Mouse (Mus musculus): Measurements from ENCODE around the gene Esr1.
"Not testable (repeated sequence)": the region's sequence is repeated elsewhere in the genome, so short reads cannot be mapped to it uniquely, and the experiment has no call there.

Gene Esr1

GRCm38 (mm10) chr10:4611386-4612155 is at the start of gene Esr1:
Gene Esr1, plus strand, starts transcription at chr10:4611593.
- CTCF ChIA-PET: interaction anchor here (0.6 to 0.7 kb wide), 5 partner anchors 18 to 188 kb away, joined by 3 to 7 read pairs (median 4); no protein-coding TSS in a partner anchor

DNA sequence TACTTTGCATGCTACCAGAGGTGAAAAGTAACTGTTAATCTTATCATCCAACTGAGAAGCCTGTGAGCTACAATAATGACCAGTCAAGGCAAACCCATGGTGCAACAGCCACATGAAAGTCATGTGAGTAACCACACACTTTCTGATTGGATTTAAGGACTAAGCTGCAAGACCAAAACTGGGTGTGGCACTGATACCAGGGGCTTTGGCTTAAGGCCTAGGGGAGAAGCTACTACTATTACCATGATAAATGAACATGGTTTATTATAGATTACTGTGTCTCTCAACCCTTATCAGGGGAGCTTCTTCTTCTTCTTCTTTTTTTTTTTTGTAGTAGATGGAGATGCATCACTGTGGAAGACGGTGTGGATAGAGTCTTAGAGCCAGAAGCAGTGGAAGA is 46.2 kb upstream of the Esr1 start:
- CTCF ChIA-PET: no interaction called here

- CTCF ChIA-PET: no interaction called here
Measured at GRCm38 (mm10) chr10:4570778-4571177, 40.6 kb upstream of the Esr1 start.

- CTCF ChIA-PET: no interaction called here
Measured at GRCm38 (mm10) chr10:4571304-4571703, 40.1 kb upstream of the Esr1 start.

DNA sequence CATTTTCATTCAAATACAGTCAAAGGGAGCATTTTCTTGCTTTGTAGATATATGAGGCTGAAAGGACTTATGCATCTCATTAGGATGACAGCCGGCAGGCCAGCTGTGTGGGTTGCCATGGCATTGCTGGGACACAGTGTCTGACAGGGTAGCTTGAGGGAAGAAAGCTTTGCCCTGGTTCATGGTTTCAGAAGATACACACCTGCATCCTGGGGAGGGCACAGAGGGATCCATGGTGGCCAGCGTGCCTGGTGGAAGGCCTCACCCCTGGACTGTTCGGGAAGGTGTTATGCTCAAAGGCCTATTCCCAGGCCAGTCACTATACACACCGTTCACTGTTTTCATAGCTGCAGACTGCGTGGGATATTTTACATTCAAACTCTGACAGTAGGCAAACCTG is 29.5 kb upstream of the Esr1 start:
- CTCF ChIA-PET: interaction anchor here (0.6 kb wide), 1 partner anchor 46 kb away, joined by 13 read pairs; no protein-coding TSS in a partner anchor

GRCm38 (mm10) chr10:4586691-4587090 is 24.7 kb upstream of the Esr1 start:
- CTCF ChIA-PET: no interaction called here

GRCm38 (mm10) chr10:4589576-4589975 is 21.8 kb upstream of the Esr1 start:
- CTCF ChIA-PET: no interaction called here

- CTCF ChIA-PET: no interaction called here
Measured at GRCm38 (mm10) chr10:4590956-4591355, 20.4 kb upstream of the Esr1 start.

DNA sequence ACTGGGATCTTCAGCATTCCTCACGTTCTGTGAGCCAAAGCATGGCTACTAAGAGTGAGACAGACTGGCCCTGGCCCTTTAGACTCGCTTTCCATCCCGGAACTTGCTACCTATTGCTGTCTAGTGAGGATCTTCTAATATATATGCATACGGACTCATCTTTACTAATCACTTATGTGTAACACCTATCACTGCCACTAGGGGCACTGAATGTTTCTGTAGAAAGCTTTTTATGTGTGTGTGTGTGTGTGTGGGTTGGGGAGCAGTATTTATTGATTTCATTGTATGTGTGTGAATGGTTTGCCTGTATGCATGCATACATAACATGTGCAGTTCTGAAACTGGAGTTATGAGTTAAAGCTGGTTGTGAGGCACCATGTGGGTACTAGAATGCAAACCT is 17.6 kb upstream of the Esr1 start:
- CTCF ChIA-PET: no interaction called here

- CTCF ChIA-PET: interaction anchor here (0.6 kb wide), 2 partner anchors 17 to 223 kb away, joined by 4 to 7 read pairs; no protein-coding TSS in a partner anchor
Measured at GRCm38 (mm10) chr10:4597211-4597610, 14.2 kb upstream of the Esr1 start.

DNA sequence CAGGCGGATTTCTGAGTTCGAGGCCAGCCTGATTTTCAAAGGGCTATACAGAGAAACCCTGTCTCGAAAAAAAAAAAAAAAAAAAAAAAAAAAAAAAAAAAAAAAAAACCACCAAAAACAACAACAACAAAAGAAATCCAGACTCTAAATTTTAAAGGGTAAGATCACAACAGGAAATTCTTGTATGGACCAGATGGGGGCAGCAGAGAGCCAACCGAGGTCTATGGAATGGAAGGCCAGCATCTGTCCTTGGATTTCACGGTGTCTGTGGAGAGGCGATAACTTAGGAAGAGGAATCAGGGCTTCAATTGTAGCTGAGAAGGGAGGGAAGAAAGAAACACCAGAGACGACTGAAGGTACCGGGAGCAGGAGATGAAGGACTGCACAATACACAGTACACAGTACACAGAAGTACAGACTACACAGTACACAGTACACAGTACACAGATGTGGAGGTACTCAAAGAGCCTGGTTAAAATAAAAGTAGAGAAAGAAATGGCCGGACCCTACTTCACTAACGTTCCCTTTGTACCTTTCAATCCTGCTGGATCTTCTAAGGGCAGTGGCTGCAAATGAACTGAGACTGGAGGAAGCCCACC is 13.1 kb upstream of the Esr1 start:
- CTCF ChIA-PET: no interaction called here

- CTCF ChIA-PET: no interaction called here
Measured at GRCm38 (mm10) chr10:4598916-4599315, 12.5 kb upstream of the Esr1 start.

- CTCF ChIA-PET: no interaction called here
Measured at GRCm38 (mm10) chr10:4599591-4599990, 11.8 kb upstream of the Esr1 start.

- CTCF ChIA-PET: no interaction called here
Measured at GRCm38 (mm10) chr10:4600796-4601474, 10.5 kb upstream of the Esr1 start.

GRCm38 (mm10) chr10:4601612-4602011 is 9.8 kb upstream of the Esr1 start:
- CTCF ChIA-PET: not testable (repeated sequence)

DNA sequence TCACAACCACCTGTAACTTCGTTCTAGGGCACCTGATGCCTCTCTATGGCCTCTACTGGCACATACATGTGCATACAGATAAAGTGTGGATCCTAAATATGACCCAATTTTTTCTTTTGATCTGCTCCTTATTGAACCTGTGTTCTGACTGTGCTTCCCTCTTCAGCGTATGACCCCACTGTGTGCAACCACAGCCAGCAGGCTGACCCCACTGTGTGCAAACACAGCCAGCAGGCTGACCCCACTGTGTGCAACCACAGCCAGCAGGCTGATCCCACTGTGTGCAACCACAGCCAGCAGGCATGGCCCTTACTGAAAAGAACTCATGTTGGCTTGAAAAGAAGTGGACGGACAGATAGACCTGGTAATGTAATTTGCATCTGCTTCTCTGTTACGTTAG is 8.9 kb upstream of the Esr1 start:
- CTCF ChIA-PET: interaction anchor here (0.6 kb wide), 1 partner anchor 183 kb away, joined by 3 read pairs; no protein-coding TSS in a partner anchor

- CTCF ChIA-PET: no interaction called here
Measured at GRCm38 (mm10) chr10:4604527-4605209, 6.7 kb upstream of the Esr1 start.

- CTCF ChIA-PET: interaction anchor here (0.7 kb wide), 1 partner anchor 1136 kb away, joined by 11 read pairs; no protein-coding TSS in a partner anchor
Measured at GRCm38 (mm10) chr10:4610234-4610633, 1.2 kb upstream of the Esr1 start.

DNA sequence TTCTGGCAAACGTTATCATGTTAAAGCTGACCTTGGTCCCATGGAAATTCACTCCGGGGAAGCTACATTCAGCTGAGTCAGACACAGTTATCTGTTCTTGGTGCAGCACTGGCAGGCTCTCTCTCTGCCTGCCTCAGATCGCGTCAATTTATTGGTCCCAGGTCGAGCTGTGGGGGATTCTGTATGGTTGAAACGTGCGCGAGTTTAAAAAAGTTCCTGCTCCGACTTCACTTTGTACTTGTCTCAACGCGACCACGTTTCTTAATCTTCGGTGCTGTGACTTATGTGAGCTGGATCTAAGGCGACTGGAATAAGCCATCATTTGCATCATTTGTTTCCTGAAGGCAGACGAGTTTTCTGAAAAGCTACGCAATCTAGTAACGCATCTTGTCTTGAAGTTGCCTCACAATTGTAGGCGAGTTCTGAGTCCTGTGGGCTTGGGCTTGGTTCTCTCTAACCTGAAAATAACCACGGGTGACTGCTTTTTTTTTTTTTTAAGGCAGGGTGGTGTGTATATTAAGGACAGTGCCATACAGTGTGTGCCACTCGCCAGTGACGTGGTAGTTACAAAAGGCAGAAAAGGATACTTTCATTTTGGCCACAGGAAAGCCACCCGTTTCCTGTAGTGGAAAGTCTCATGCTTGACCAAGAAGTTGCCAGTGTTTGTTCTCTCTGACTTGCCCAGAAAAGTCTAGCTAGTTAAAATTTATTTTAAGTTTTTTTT is 1.1 kb downstream of the Esr1 start:
- CTCF ChIA-PET: interaction anchor here (0.7 kb wide), 1 partner anchor 143 kb away, joined by 4 read pairs; no protein-coding TSS in a partner anchor

- CTCF ChIA-PET: no interaction called here
Measured at GRCm38 (mm10) chr10:4618026-4618425, 6.6 kb downstream of the Esr1 start.

DNA sequence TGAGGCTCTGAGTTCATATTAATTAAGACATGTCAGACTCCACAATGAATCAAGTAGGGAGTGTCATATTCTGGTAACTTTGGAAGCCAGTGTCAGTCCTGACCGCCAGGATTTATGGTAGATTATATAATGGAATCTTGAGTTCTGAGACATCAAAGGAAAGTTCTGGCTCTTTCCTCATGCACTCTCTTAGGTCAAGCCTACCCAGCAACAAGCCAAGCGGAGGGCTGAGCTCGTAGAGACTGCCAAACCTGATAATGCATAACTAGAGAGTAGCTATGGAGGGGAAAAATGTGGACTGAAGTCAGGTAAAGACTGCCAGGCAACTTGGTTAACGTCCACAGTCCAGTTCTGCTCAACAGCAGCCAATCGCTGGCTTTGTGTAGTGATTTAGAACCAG is 7.3 kb downstream of the Esr1 start:
- CTCF ChIA-PET: no interaction called here
